Mouse (Mus musculus): Measurements from ENCODE around the gene Magoh. TPM values are rescaled to one million over a fixed set of nuclear protein-coding genes. Genes with fewer than 3 reads are reported as not detected.

Gene Magoh
- polyA plus RNA-seq, 1 experiment from 2014 or later: 174 TPM

DNA sequence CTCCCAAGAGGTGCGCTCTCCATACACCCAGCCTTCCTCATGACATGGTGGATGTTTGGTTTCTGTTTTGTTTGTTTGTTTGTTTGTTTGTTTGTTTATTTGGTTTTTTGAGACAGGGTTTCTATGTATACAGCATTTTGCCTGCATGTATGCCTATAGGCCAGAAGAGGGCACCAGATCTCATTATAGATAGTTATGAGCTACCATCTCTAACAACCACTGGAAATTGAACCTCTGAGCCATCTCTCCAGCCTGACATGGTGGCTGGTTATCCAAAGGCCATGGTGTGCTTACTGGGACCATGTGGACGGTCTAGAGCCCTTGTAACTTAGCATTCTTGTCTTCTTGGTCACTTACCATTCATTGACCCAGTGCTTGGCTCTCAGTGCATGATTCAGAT is 13.1 kb downstream of the Magoh start:
- 79% methylated on average over 2 of the region's 2 CpGs for WGBS
- Histone ChIP-seq H3K4me2 (no peak overlapping the region), H3K36me3 (peaks cover 53% of the 10 kb centered on the region), H3K9ac (no peak overlapping the region), H3K27me3 (no peaks in the 10 kb centered on the region), H3K27ac (no peak overlapping the region), H3K4me3 (no peak overlapping the region), H3K4me1 (peaks cover 18% of the 10 kb centered on the region), H3K9me3 (no peaks in the 10 kb centered on the region)
- ATAC-seq (ENCODE audit: insufficient number of reproducible peaks, low FRiP score, low TSS enrichment, low read depth): no peak

DNA sequence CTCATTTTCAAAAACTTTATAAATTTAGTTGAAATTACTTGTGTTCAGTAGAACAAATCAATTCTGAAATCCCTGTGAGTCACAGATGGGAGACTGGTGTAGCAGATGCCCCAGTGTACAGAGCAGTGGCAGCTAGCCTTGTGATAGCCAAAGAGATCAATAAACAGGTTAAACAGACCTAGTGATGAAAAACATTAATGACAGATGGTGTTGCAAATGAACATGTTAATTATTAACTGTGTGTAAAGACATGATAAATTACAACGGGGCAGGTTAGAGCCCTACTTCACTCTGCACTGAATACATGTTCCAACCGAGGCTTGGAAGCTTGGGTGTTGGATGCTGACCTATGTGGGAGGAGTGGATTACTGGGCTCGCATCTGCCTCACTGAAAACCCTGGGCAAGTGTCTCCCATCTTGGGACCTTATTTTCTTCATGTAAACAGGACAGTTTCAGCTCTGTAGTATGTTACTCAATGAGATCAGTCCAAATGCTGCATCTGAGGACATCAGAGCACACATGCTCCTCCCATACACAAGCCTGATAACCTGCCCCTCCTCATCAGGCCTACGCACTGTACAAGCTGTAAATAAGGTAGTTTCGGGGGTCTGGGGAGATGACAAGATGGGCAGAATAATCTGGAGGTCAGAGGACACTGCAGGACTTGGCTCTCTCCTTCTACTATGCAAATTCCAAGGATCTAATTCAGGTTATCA is 19.8 kb downstream of the Magoh start:
- Histone ChIP-seq H3K4me3 (no peak overlapping the region), H3K27ac (no peak overlapping the region), H3K27me3 (no peaks in the 10 kb centered on the region), H3K9ac (no peak overlapping the region), H3K36me3 (peaks cover 61% of the 10 kb centered on the region), H3K4me1 (no peaks in the 10 kb centered on the region), H3K9me3 (no peaks in the 10 kb centered on the region), H3K4me2 (no peak overlapping the region)
- no peak for ATAC-seq (ENCODE audit: insufficient number of reproducible peaks, low FRiP score, low TSS enrichment, low read depth)
- WGBS: 83% methylated on average over 5 of the region's 5 CpGs

DNA sequence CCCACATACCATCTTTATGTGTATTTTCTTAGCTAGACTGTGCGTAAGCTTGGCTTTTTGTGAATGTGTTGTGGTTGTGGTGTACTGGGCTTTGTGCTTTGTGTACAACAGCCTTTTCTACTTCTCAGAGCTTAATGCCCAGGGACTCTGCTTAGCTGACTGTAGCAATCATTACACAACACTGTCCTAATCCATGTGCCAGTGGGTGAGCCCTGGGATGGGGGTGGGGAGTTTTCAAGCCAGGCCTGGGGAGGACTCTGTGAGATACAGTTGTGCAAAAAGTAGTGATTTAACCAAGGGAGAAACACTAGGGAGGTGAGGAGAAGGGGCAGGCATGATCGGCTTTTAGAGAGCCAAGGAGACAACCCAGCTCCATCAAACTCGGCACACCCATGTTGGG is 20.7 kb downstream of the Magoh start:
- 95% methylated on average over 3 of the region's 3 CpGs for WGBS
- Histone ChIP-seq H3K27me3 (no peaks in the 10 kb centered on the region), H3K4me3 (no peak overlapping the region), H3K9ac (no peak overlapping the region), H3K36me3 (peaks cover 62% of the 10 kb centered on the region), H3K4me1 (no peaks in the 10 kb centered on the region), H3K4me2 (no peak overlapping the region), H3K9me3 (no peaks in the 10 kb centered on the region), H3K27ac (no peak overlapping the region)
- no peak for ATAC-seq (ENCODE audit: insufficient number of reproducible peaks, low FRiP score, low TSS enrichment, low read depth)

DNA sequence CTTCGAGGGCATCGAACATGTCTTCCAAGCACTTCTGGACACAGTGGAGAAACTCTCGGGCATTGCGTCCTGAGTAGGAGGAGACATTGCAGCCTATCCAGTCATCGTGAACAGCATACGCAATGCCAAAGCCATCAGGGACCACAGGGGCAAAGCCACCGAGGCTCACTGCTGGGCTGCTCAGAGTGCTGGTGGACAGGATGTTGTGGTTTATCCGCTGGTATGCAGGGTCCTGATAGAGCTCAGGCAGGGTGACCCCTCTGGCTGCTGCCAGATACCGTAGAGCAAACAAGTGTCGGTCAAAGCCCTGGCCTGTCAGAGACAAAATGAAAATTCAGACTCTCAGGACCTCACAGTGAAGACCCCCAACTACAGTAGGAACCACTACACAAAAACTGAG is 24.7 kb downstream of the Magoh start:
- Histone ChIP-seq H3K27ac (no peak overlapping the region), H3K9ac (no peak overlapping the region), H3K27me3 (no peaks in the 10 kb centered on the region), H3K4me2 (no peak overlapping the region), H3K4me1 (no peaks in the 10 kb centered on the region), H3K9me3 (no peaks in the 10 kb centered on the region), H3K36me3 (peaks cover 58% of the 10 kb centered on the region), H3K4me3 (no peak overlapping the region)
- no peak for ATAC-seq (ENCODE audit: insufficient number of reproducible peaks, low FRiP score, low TSS enrichment, low read depth)
- WGBS: 95% methylated on average over 10 of the region's 10 CpGs

DNA sequence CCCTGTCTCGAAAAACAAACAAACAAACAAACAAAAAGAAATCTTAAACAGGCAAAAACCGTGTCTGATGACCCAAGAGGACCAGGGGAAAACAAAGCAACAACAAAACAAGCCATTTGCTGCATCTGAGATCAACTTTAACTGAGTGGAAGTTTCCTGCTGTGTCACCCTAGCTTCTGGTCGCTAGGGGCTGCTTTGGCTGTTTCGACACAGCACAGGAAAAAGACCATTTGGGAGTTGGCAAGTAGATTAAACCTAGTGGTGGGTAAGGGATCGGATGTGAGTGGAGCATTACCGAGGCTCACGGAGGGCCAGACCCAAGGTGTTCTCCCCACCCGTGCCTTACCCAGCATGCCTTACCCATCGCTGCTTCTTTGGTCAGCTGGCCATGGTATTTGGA is 27.0 kb downstream of the Magoh start:
- ATAC-seq (ENCODE audit: insufficient number of reproducible peaks, low FRiP score, low TSS enrichment, low read depth): no peak
- H3K9me3 ChIP-seq: no peaks in the 10 kb centered on the region
- peaks cover 67% of the 10 kb centered on the region for H3K36me3 ChIP-seq
- H3K4me3 ChIP-seq: no peak overlapping the region
- no peaks in the 10 kb centered on the region for H3K4me1 ChIP-seq
- H3K27ac ChIP-seq: no peak overlapping the region
- 91% methylated on average over 9 of the region's 9 CpGs for WGBS
- no peak overlapping the region for H3K4me2 ChIP-seq
- no peak overlapping the region for H3K9ac ChIP-seq
- no peaks in the 10 kb centered on the region for H3K27me3 ChIP-seq

DNA sequence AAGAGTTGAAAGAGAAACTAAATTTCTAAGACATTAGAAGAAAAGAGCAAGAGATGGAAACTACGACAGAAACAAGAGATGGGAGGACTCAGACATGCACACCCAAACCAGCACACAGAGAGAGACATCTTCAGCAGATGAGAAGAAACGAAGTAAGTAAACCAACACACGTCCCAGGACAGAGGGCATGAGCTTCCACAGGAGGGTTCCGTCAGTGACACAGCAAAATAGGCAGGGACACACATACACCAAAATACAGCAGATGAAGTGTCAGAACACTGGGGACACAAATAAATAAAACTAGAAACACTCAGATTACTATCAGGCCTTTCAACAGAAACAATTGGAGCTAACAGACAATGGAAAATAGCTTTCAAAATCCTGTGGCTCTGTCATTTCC is 30.5 kb downstream of the Magoh start:
- Histone ChIP-seq H3K9ac (no peak overlapping the region), H3K4me3 (no peak overlapping the region), H3K9me3 (no peaks in the 10 kb centered on the region), H3K27ac (no peak overlapping the region), H3K27me3 (no peaks in the 10 kb centered on the region), H3K4me1 (peaks cover 3% of the 10 kb centered on the region; the same call in 1 of the 2 replicates), H3K4me2 (no peak overlapping the region), H3K36me3 (peaks cover 68% of the 10 kb centered on the region)
- no peak for ATAC-seq (ENCODE audit: insufficient number of reproducible peaks, low FRiP score, low TSS enrichment, low read depth)
- 87% methylated on average over 4 of the region's 4 CpGs for WGBS

DNA sequence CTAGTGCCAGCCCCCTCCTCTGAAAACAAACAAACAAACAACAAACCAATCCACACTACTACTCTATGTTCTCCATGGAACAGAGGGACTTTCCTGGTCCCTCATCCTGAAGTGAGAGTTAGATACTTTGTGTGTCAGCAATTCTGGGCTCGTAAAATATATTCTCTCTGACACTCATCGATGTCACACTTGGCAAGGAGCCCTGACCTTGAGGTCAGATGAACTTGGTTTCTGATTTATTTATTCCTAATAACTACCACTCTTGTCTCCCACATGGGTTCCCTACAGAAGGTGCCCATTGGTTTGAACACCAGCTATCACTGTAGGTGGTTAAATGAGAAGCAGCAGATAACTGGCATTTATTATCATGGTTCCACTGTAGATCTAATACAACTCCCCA is 40.8 kb downstream of the Magoh start:
- Histone ChIP-seq H3K36me3 (no peaks in the 10 kb centered on the region), H3K9ac (no peak overlapping the region), H3K4me1 (peaks cover 22% of the 10 kb centered on the region), H3K27ac (no peak overlapping the region), H3K4me2 (no peak overlapping the region), H3K4me3 (no peak overlapping the region), H3K27me3 (no peaks in the 10 kb centered on the region), H3K9me3 (no peaks in the 10 kb centered on the region)
- ATAC-seq (ENCODE audit: insufficient number of reproducible peaks, low FRiP score, low TSS enrichment, low read depth): no peak
- 81% methylated on average over 2 of the region's 2 CpGs for WGBS

DNA sequence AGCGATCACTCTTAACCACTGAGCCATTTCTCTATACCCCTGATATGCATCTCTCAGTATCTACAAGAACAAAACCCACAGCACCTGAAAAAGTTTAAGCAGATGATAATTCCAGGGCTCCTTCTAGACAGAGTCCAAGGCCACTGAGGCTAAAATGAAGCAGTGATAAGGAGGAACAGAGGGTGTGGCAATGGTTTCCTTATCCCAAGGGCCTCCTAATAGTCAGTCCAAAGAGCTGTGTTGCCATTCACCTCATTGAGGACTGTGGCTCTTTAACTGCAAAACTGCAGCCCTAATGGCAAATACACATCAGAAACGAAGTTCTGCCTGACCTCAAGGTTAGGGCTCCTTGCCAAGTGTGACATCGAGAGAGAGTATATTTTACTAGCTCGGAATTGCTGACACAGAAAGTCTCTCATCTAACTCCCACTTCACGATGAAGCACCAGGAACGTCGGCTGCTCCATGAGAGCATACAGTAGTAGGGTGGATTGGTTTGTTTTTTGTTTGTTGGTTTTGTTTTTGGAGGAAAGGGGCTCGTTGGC is 41.7 kb downstream of the Magoh start:
- H3K4me1 ChIP-seq: peaks cover 22% of the 10 kb centered on the region
- no peak overlapping the region for H3K27ac ChIP-seq
- 54% methylated on average over 8 of the region's 8 CpGs for WGBS
- no peaks in the 10 kb centered on the region for H3K9me3 ChIP-seq
- no peaks in the 10 kb centered on the region for H3K36me3 ChIP-seq
- no peaks in the 10 kb centered on the region for H3K27me3 ChIP-seq
- ATAC-seq (ENCODE audit: insufficient number of reproducible peaks, low FRiP score, low TSS enrichment, low read depth): no peak
- H3K4me3 ChIP-seq: no peak overlapping the region
- H3K9ac ChIP-seq: no peak overlapping the region
- H3K4me2 ChIP-seq: no peak overlapping the region

DNA sequence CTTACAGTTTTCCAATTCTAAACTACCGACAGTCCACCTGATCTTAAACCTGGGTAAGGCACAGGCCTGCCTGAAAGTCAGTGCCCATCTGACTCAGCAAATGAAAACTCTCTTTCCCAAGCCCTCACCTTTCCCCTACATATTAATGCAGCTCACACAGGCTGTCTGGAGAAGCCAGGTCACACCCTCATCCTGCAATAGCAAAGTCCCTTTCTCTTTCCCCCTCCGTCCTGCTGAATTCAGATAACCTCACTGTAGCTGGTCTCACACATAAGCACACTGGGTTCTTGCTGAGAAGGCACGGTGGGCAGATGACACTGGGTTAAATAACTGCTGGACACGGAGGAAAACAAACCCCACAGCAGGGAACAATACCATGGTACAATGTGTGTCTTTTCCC is 42.4 kb downstream of the Magoh start:
- no peak for ATAC-seq (ENCODE audit: insufficient number of reproducible peaks, low FRiP score, low TSS enrichment, low read depth)
- Histone ChIP-seq H3K4me3 (no peak overlapping the region), H3K4me2 (peak overlapping the region; percentile 72; the same call in 1 of the 2 replicates), H3K9ac (no peak overlapping the region), H3K27me3 (no peaks in the 10 kb centered on the region), H3K9me3 (no peaks in the 10 kb centered on the region), H3K36me3 (no peaks in the 10 kb centered on the region), H3K4me1 (peaks cover 22% of the 10 kb centered on the region), H3K27ac (no peak overlapping the region)
- WGBS: 73% methylated on average over 4 of the region's 4 CpGs

DNA sequence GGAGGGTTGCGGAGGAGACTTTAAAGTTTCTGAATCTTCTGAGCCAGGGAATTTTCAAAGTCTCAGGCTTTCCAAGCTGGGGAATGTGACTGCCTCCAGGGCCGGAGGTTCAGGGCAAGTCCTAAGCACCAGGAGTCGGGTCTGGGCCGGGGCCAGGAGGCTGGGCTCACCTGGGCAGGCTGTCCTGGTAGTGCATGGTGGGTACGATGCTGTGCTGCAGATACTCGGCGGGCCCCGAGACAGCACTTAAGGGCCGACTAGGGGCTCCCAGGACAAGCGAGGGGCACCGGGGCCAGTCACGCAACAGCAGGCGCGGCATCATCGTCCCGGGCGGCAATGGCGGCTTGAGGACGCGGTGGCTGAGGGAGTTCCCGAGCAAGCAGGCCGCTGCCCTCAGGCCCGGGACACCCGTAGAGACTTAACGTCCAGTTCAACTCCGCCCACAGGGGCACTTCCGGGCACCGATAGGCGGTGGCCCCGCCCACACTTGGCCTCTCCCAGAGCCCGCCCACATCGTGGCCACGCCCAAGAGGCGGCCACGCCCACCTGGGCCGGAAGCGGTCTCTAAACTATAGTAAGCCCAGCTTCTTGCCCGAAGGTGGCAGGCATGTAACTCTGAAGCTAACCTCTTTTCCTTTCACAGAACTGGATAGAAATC is 43.7 kb downstream of the Magoh start, which contains the start of gene Cpt2:
Cpt2 (minus strand) TSS at position 466 of the 658 bp plus-strand sequence.
- peak within 1 kb of the TSS; percentile 86 for H3K27ac ChIP-seq
- peaks cover 22% of the 10 kb centered on the region for H3K4me1 ChIP-seq
- peak within 1 kb of the TSS; percentile 84 for H3K4me3 ChIP-seq
- peak within 1 kb of the TSS; percentile 72 for H3K4me2 ChIP-seq
- no peaks in the 10 kb centered on the region for H3K27me3 ChIP-seq
- 1% methylated on average over 38 of the region's 38 CpGs for WGBS
- peak within 1 kb of the TSS; percentile 82 for H3K9ac ChIP-seq
- no peaks in the 10 kb centered on the region for H3K9me3 ChIP-seq
- ATAC-seq (ENCODE audit: insufficient number of reproducible peaks, low FRiP score, low TSS enrichment, low read depth): peak; percentile 90
- H3K36me3 ChIP-seq: no peaks in the 10 kb centered on the region

DNA sequence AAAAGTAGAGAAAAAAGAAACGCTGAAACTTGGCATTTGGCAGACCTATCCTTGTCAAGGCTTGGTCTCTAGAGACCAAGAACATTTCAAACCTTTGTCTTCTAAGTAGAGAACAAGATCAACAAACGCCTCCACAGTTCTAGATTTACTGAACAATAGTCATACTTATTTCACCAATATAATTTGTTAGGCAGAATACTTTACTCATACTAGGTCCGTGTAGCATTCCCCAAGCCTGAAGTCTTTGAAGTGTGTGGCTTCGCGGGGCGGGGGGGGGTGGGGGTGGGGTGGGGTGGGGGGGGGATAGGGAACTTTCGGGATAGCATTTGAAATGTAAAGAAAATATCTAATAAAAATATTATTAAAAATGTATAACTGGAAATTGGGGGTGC is 44.2 kb downstream of the Magoh start:
- ATAC-seq (ENCODE audit: insufficient number of reproducible peaks, low FRiP score, low TSS enrichment, low read depth): no peak
- H3K27me3 ChIP-seq: no peaks in the 10 kb centered on the region
- peak overlapping the region; percentile 84 for H3K4me3 ChIP-seq
- H3K4me2 ChIP-seq: peak overlapping the region; percentile 72
- no peak overlapping the region for H3K9ac ChIP-seq
- no peaks in the 10 kb centered on the region for H3K9me3 ChIP-seq
- peak overlapping the region; percentile 86; the same call in 1 of the 2 replicates for H3K27ac ChIP-seq
- H3K36me3 ChIP-seq: no peaks in the 10 kb centered on the region
- 43% methylated on average over 7 of the region's 7 CpGs for WGBS
- peaks cover 22% of the 10 kb centered on the region for H3K4me1 ChIP-seq

DNA sequence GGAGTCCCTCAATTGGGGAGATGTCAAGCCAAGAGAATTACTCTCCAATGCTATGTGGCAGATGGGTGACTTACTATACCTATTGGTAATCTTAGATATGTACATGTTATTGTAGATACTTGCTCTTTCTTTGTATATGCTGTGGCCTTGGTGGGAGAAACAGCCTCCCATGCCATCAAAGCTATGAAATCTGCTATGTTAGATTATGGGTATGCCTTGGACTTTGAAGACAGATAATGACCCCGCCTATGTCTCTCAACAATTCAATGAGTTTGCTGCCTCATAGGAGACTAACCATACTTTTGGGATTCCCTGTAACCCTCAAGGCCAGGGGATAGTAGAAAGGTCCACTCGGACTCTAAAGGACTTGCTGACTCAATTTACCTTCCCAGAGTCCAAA is 48.7 kb downstream of the Magoh start:
- Histone ChIP-seq H3K36me3 (no peaks in the 10 kb centered on the region), H3K4me3 (no peak overlapping the region), H3K27me3 (no peaks in the 10 kb centered on the region), H3K4me2 (no peak overlapping the region), H3K9me3 (no peaks in the 10 kb centered on the region), H3K27ac (no peak overlapping the region), H3K4me1 (no peaks in the 10 kb centered on the region), H3K9ac (no peak overlapping the region)
- 76% methylated on average over 2 of the region's 2 CpGs for WGBS
- ATAC-seq (ENCODE audit: insufficient number of reproducible peaks, low FRiP score, low TSS enrichment, low read depth): no peak
